Mouse (Mus musculus) heart, postnatal 25 days (tissue): ENCODE measurements at regions not wholly inside any gene's neighbourhood (a gene's known extent, or its start where the extent isn't known, plus 50 kb on each side); places are given as distances from the start of the nearest gene placed in this dataset.

Experiments
- DNase-seq: peaks from one replicate; pipeline ENCODE4 v3.0.0; 2022; ENCODE audit warnings: low spot score
- intact Hi-C: fragments of 180-260 bp; cut with DNase I; formaldehyde crosslinking; loops from one replicate; pipeline ENCODE4 v1.15.1; 2025

DNA sequence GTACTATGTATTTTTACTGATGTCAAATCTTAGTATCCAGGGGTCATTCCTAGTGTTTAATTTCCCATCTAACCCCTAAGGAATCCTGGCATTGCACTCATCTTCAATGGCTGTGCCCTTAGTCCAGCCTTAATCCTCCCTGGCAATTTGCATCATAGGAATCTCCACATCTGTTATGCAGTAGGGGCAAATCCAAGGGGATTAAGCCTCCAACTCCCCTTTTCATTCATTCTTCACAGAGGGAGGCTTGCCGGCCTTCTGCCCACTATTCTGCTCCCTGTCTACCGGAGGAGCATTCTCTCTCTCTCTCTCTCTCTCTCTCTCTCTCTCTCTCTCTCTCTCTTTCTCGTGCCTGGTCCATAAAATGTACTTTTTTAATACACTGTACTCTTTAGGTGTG, 338.0 kb upstream of the Vrk2 start:
- DNase-seq, result no peak
- intact Hi-C loops, result no loop called here

DNA sequence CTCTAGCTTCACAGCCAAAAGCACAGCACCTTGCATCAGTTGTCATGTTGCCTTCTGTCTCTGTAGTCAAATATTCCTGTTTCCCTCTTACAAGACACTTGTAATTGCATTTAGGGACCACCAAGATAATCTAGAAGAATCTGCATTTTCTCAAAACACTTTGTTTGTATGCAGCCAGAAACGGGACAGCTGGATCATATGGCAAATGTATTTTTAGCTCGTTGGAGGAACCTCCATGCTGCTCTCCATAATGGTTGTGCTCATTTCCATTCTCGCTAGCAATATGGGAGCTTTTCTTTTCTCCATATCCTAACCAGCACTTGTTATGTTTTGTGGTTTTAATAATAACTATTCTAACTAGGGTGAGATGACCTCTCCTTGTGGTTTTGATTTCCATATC, 313.3 kb upstream of the Vrk2 start:
- intact Hi-C loops, result no loop called here
- no peak for DNase-seq

DNA sequence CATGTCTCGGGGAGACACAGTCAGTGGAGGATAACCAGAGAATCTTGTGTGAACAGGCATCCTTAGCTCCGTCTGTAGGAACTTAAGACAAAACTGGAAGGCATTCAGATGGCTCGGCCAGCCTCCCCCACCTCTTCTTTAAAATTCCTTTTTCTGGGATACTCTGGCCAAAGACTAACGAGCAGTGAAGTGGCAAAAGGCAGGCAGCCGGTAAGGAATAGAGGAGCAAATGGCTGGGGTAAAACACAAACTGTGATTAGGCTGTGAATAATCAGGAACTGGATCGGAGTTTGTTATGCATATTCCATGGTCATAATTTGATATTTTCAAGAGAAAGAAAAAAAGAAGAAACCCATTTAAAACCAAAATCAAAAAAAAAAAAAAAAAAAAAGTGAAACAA, 287.8 kb upstream of the Vrk2 start:
- intact Hi-C loops, result no loop called here
- DNase-seq, result no peak
